Mouse (Mus musculus) midbrain, postnatal 0 days (tissue): ENCODE measurements at regions not wholly inside any gene's neighbourhood (a gene's known extent, or its start where the extent isn't known, plus 50 kb on each side); places are given as distances from the start of the nearest gene placed in this dataset.
A peak's percentile ranks its signal among the peaks of the same experiment; 100 is the strongest.

Source experiments
- ATAC-seq: fragments of 200-750 bp; cut with Nextera tagmentation; 2 replicates; pipeline ENCODE4 v1.8.0; 2017; ENCODE audit warnings: moderate number of reproducible peaks, mild to moderate bottlenecking, moderate TSS enrichment, moderate library complexity; ENCODE audit not compliant: low FRiP score
- DNase-seq: peaks from one replicate; pipeline ENCODE4 v3.0.0-alpha.2; 2015; ENCODE audit warnings: low spot score
- H3K27ac ChIP-seq: fragments of 300-500 bp; sonication (generic); 2 replicates; pipeline ENCODE4 v1.5.1; 2014; ENCODE audit warnings: low read depth, mild to moderate bottlenecking, low read length, mixed read lengths
- H3K27me3 ChIP-seq: fragments of 300-500 bp; sonication (generic); 2 replicates; pipeline ENCODE4 v1.6.1; 2014; ENCODE audit warnings: low read length, control low read depth, mixed read lengths; ENCODE audit not compliant: insufficient read depth
- H3K36me3 ChIP-seq: fragments of 300-500 bp; sonication (generic); 2 replicates; pipeline ENCODE4 v1.6.1; 2014; ENCODE audit warnings: low read length, control low read depth, mixed read lengths; ENCODE audit not compliant: insufficient read depth
- H3K4me1 ChIP-seq: fragments of 300-500 bp; sonication (generic); 2 replicates; pipeline ENCODE4 v1.6.1; 2014; ENCODE audit warnings: mild to moderate bottlenecking, control low read depth, antibody characterized with exemption, low read length, mixed read lengths; ENCODE audit not compliant: insufficient read depth
- H3K4me2 ChIP-seq: fragments of 300-500 bp; sonication (generic); 2 replicates; pipeline ENCODE4 v1.6.1; 2014; ENCODE audit warnings: low read depth, mild to moderate bottlenecking, low read length, mixed read lengths; ENCODE audit not compliant: poor library complexity, severe bottlenecking
- H3K4me3 ChIP-seq: fragments of 300-500 bp; sonication (generic); 2 replicates; pipeline ENCODE4 v1.5.1; 2014; ENCODE audit warnings: low read depth, mild to moderate bottlenecking, low read length, moderate library complexity
- H3K9ac ChIP-seq: fragments of 300-500 bp; sonication (generic); replicated peaks from 2 replicates; pipeline ENCODE4 v1.6.1; 2014; ENCODE audit warnings: mild to moderate bottlenecking, low read length, moderate library complexity, mixed read lengths; ENCODE audit not compliant: poor library complexity, severe bottlenecking
- H3K9me3 ChIP-seq: fragments of 300-500 bp; sonication (generic); 2 replicates; pipeline ENCODE4 v1.6.1; 2016; ENCODE audit warnings: low read length, control low read depth
- CTCF ChIP-seq: IDR thresholded peaks from 2 replicates; pipeline ENCODE4 v1.5.1; 2016; ENCODE audit warnings: antibody characterized with exemption, mild to moderate bottlenecking
- WGBS: fragments of 180-500 bp; shearing (Covaris S2); extraction: QIAGEN DNeasy Blood & Tissue Kit; methylation state at CpG from one replicate; pipeline ENCODE4 v1.1.7; 2014; 5-methylcytosine and 5-hydroxymethylcytosine counted together

DNA sequence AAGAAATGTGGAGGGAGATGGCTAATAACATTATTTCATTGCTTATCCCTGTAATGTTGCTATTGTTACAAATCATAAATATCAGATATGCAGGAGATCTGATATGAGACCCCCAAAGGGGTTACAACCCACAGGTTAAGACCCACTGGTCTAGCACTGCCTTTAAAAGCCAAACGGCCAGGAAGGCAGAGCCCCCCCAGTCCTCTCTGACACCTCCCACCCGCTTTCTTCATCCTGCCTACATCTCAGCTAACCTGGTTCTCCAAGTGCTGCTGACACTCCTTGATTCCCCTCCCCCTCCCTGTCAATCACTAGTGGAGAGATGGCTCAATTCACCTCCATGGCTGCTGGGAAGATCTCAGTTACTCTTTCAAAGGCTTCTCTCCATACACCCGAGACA, 94.9 kb downstream of the Tmem30b start:
- no peaks in the 10 kb centered on the region for H3K9me3 ChIP-seq
- H3K36me3 ChIP-seq = no peaks in the 10 kb centered on the region
- ATAC-seq (no peak), DNase-seq (no peak)
- no peak overlapping the region for H3K4me2 ChIP-seq
- H3K9ac ChIP-seq = no peak overlapping the region
- no peak for TF ChIP-seq CTCF
- H3K4me3 ChIP-seq = no peak overlapping the region
- H3K27me3 ChIP-seq = no peaks in the 10 kb centered on the region
- WGBS = 71% methylated on average over 3 of the region's 3 CpGs
- H3K4me1 ChIP-seq = no peaks in the 10 kb centered on the region
- no peak overlapping the region for H3K27ac ChIP-seq

DNA sequence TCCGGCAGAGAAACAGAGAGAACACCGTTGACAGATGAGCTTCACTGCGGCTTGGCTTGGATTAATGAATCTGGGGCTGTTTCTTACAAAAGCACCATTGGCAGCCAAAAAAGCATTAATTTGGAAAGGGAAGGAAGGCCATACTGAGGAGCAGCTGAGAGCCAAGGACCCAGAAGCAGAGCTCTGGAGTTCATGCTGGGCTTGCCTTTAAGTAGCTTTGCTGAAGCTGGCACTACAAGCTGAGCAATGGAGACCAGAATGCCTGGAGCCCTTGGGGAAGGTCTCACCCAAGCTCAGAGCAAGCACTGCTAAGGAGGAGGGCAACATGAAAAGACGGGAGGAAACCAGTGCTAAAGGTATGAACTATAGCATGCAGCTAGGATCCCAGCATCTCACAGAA, 95.7 kb downstream of the Tmem30b start:
- no peaks in the 10 kb centered on the region for H3K9me3 ChIP-seq
- TF ChIP-seq CTCF = no peak
- H3K4me3 ChIP-seq = no peak overlapping the region
- peak; percentile 17 for DNase-seq
- 76% methylated on average over 4 of the region's 4 CpGs for WGBS
- H3K36me3 ChIP-seq = no peaks in the 10 kb centered on the region
- ATAC-seq = no peak
- no peak overlapping the region for H3K4me2 ChIP-seq
- no peak overlapping the region for H3K27ac ChIP-seq
- H3K27me3 ChIP-seq = no peaks in the 10 kb centered on the region
- no peak overlapping the region for H3K9ac ChIP-seq
- H3K4me1 ChIP-seq = no peaks in the 10 kb centered on the region

DNA sequence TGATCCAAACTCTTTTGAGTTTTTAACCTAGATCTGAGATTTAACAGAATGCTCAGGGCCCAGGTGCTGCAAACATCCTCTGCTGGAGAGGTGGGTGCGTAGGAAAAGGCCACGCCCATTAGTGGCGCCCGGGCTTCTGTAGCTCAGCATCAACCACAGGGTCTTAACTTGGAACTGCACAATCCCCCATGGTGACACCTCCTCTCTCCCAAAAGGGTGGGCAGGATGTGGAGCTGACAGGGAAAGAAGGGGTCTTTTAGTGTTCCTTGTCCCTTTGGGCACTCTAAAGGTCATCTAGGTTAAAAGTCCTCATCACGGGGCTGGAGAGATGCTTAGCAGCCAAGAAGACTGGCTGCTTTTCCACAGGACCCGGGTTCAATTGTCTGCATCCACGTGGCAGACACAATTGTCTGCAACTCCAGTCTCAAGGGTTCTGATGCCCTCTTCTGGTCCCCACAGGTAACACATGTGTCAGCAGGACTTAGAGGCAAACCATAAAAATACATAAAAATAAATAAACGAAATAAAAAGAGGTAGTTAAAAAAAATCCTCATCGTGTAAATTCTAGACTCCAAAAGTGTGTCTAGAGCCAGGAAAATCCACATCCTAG, 96.2 kb downstream of the Tmem30b start:
- no peak overlapping the region for H3K4me2 ChIP-seq
- H3K4me1 ChIP-seq = no peaks in the 10 kb centered on the region
- 54% methylated on average over 9 of the region's 9 CpGs for WGBS
- no peak for ATAC-seq
- H3K9ac ChIP-seq = no peak overlapping the region
- H3K9me3 ChIP-seq = no peaks in the 10 kb centered on the region
- no peak overlapping the region for H3K4me3 ChIP-seq
- H3K27me3 ChIP-seq = no peaks in the 10 kb centered on the region
- peak; percentile 58 for TF ChIP-seq CTCF
- H3K36me3 ChIP-seq = no peaks in the 10 kb centered on the region
- no peak for DNase-seq
- H3K27ac ChIP-seq = no peak overlapping the region

DNA sequence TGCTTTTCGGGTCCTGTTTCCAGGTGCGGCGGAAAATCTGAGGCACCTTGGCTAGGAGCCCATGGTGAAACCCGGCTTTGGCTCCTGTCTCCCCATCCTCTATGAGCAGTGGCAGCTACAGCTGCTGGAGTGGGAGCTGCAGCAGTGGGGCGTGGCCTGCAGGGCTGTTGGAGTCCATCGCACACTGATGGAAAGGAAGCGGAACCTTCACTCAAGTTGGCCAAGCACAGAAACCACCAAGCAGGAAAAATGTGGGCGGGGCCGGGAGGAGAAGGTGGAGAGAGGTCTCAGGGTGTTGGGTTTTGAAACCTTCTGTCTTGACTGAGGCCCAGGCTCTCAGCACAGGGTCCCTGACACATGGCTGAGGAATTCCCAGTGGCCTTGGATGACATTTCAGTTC, 97.1 kb downstream of the Tmem30b start:
- Histone ChIP-seq H3K4me3 (no peak overlapping the region), H3K4me2 (no peak overlapping the region), H3K9ac (no peak overlapping the region), H3K27me3 (no peaks in the 10 kb centered on the region), H3K4me1 (no peaks in the 10 kb centered on the region), H3K9me3 (no peaks in the 10 kb centered on the region), H3K36me3 (no peaks in the 10 kb centered on the region), H3K27ac (no peak overlapping the region)
- ATAC-seq (no peak), DNase-seq (no peak)
- WGBS = 79% methylated on average over 9 of the region's 9 CpGs
- no peak for TF ChIP-seq CTCF

DNA sequence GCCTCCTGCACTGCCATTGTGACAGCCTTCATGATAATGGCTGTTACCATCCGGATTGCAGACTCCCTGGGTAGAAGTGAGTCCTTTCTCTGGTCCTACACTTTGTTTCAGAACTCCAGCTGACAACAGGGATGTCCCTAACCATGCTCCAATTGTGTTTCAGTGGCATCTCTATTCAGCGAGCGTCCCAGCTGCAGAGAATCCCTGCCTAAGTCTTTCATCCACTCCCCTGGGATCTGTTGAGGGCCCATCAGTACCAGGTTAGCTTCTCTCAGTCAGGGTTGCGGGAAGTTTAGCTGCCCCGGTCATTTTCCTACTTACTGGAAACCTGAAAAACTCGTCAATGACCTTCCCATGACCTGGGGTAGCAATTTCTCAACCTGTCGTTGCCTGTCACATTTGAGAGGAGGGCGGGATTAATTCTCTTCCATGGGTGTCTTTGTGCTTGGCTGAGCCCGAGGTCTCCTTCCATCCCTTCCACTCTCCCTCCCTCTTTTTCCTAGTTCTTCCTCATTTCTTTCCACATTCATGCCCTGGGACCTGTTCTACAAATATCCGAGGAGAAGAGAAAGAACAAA, 97.7 kb downstream of the Tmem30b start:
- Histone ChIP-seq H3K27ac (no peak overlapping the region), H3K4me1 (no peaks in the 10 kb centered on the region), H3K27me3 (no peaks in the 10 kb centered on the region), H3K4me2 (no peak overlapping the region), H3K9me3 (no peaks in the 10 kb centered on the region), H3K9ac (no peak overlapping the region), H3K4me3 (no peak overlapping the region), H3K36me3 (no peaks in the 10 kb centered on the region)
- no peak for TF ChIP-seq CTCF
- WGBS = 57% methylated on average over 10 of the region's 10 CpGs
- no peak for ATAC-seq
- no peak for DNase-seq

DNA sequence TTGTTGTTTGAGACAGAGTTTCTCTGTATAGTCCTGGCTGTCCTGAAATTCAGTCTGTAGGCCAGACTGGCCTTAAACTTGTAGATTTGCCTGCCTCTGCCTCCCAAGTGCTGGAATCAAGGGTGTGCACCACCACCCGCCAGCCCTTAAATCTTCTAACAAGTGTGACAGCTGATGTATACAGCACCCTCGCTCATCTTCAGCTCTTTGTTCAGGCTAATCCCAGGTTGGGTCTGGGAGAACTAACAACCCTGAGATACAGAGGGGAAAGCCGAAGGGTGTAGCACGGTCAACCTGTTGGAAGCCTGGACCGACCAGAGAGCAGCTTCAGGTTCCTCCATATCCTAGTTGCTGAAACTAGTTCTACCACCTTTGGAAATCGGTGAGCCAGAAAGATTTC, 99.0 kb downstream of the Tmem30b start:
- H3K36me3 ChIP-seq = no peaks in the 10 kb centered on the region
- DNase-seq = no peak
- no peak for TF ChIP-seq CTCF

More for the DNA sequence above, 99.0 kb downstream of the Tmem30b start:
- no peak overlapping the region for H3K9ac ChIP-seq
- no peak for ATAC-seq
- H3K4me3 ChIP-seq = no peak overlapping the region
- H3K4me2 ChIP-seq = no peak overlapping the region
- H3K4me1 ChIP-seq = no peaks in the 10 kb centered on the region
- H3K9me3 ChIP-seq = no peaks in the 10 kb centered on the region
- no peak overlapping the region for H3K27ac ChIP-seq
- WGBS = 95% methylated on average over 6 of the region's 6 CpGs
- H3K27me3 ChIP-seq = no peaks in the 10 kb centered on the region
